Mouse (Mus musculus) testis, adult 2 months (tissue): ENCODE results near the gene Plxna4.

Experiments
- CTCF ChIP-seq: fragments of 200-500 bp; IDR thresholded peaks from 2 replicates; pipeline ENCODE4 v1.5.1; 2012; ENCODE audit warnings: low read depth, mild to moderate bottlenecking, inconsistent platforms, low read length, moderate library complexity; ENCODE audit not compliant: control insufficient read depth, insufficient read depth, insufficient replicate concordance
- POLR2A ChIP-seq: fragments of 200-500 bp; IDR thresholded peaks from 2 replicates; pipeline ENCODE4 v1.6.1; 2012; ENCODE audit warnings: low read depth, mild to moderate bottlenecking, inconsistent platforms, low read length, moderate library complexity; ENCODE audit not compliant: control insufficient read depth

- TF ChIP-seq CTCF = no peak
- no peak for TF ChIP-seq POLR2A
These were observed 1.6 kb upstream of the Plxna4 start for GRCm38 (mm10) chr6:32589632-32590031.
